Mouse (Mus musculus) cerebellum, postnatal 25 days (tissue): ENCODE measurements around the gene Actr5.
A peak's percentile ranks its signal among the peaks of the same experiment; 100 is the strongest.

Experiments
- DNase-seq, 2 experiments: peaks; one replicate each; pipeline ENCODE4 v3.0.0; 2021; ENCODE audit warnings: mixed read lengths in 2 of 2

The Actr5 gene

DNA sequence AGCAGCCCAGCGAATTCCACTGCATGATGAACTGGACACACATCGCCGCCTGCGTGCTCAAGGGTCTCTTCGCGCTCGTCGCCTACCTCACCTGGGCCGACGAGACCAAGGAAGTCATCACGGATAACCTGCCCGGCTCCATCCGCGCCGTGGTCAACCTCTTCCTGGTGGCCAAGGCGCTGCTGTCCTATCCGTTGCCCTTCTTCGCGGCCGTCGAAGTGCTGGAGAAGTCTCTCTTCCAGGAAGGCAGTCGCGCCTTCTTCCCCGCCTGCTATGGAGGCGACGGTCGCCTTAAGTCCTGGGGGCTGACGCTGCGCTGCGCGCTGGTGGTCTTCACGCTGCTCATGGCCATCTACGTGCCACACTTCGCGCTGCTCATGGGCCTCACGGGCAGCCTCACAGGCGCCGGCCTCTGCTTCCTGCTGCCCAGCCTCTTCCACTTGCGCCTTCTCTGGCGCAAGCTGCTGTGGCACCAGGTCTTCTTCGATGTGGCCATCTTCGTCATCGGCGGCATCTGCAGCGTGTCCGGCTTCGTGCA is 10.2 kb upstream of the Actr5 start:
- DNase-seq: no peak

DNA sequence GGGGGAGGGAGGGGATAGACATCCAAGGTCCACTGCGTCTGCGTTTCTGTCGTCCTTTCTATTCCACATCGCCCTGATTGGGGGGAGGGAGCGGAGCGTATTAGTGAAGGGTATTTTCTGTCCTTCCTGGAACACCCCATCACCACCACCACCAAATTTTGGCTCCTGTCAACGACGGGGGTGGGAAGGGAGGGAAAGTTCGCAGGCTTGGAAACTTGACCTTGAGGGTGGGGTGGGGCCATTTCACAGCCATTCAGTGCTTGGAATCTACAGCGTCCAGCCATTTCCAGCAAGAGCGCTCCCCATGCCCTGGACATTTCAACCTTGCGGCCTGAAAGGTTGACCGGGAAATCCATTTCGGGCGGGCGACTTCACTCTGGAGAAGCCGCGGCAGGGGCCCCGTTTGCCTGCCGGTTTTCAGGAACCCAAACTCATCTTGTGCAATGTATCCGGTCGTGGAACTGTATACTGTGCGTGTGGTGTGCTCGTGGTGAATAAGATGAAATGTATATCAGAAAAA is 9.5 kb upstream of the Actr5 start:
- DNase-seq: no peak

- no peak for DNase-seq
Observed at GRCm38 (mm10) chr2:158615702-158616101, 9.0 kb upstream of the Actr5 start.

GRCm38 (mm10) chr2:158616296-158616695 is 8.4 kb upstream of the Actr5 start:
- peak in 1 of 2 experiments; percentile 33 for DNase-seq

DNA sequence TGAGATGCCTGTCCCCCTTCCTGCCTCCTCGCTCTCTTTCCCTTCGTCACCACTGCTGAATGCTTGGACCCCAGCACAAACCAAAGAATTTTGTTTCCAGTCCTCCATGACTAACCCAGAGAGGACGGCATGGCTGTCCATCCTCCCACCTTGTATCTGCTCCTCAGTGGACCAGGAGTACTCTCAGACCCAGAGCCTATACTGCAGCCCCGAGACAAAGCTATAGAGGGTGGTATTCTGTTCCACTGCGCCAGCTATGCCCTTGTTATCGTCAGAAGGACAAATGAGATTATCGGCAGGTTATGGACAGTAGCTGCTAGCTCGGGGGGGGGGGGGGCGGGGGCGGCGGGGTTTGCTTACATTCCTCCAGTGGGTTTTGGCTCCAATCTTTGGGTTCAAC is 7.9 kb upstream of the Actr5 start:
- DNase-seq: no peak

- peak in 1 of 2 experiments; percentile 55 for DNase-seq
Observed at GRCm38 (mm10) chr2:158625231-158625630, 543 bp downstream of the Actr5 start.

- no peak for DNase-seq
Observed at GRCm38 (mm10) chr2:158625697-158626096, 1.0 kb downstream of the Actr5 start.

DNA sequence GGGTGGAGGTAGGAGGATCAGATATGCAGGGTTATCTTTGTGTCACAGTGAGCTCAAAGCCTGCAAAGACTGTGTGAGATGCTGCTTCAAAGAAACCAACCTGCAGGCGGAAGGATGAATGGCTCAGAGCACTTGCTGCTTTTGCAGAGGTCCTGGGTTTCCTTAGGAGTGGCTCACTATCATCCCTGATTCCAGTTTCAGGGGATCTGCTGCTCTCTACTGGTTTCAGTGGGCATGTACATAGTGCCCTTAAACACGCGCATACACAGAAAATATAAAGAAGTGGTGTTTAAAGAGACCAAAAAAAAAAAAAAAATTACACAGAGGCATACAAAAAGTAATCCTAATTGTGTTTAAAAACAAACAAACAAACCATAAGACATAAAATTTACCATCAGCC is 4.2 kb downstream of the Actr5 start:
- no peak for DNase-seq

DNA sequence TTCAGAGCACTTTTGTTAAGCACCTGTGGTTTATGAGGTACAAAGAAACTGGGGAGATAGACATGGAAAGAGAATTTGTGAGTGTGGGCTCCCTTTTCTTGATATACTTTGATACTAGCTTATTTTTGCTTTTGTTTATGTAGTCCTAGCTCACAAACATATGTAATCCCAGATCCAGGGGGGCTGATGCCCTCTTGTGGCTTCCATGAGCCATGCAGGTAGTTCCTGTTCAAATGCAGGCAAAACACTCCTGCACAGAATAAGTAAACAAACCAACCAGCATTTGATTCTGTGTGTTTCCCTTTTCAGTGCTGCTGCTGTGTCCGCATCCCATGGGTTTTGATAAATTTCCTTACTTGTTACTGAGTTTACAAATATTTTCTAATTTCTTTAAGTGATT is 4.7 kb downstream of the Actr5 start:
- DNase-seq: peak in 1 of 2 experiments; percentile 63

DNA sequence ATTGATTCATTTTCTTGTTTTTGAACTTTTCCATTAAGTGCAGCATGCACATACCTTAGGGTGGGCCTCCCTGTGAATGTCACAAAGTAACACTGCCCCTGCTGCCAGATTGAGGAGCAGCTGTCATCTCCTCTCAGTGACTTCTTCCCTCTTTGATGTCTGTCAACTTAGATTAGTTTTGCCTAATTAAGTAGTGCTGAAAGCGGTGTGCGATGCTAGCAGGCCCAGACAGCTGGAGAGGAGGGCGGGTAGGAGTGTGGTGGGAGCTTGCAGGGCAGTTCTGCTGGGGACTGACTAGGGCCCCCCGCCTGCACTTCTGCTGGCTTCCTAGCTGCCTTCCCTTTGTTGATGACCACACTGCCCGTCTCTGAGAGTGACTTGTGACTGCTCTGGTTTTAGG is 7.2 kb downstream of the Actr5 start:
- no peak for DNase-seq

DNA sequence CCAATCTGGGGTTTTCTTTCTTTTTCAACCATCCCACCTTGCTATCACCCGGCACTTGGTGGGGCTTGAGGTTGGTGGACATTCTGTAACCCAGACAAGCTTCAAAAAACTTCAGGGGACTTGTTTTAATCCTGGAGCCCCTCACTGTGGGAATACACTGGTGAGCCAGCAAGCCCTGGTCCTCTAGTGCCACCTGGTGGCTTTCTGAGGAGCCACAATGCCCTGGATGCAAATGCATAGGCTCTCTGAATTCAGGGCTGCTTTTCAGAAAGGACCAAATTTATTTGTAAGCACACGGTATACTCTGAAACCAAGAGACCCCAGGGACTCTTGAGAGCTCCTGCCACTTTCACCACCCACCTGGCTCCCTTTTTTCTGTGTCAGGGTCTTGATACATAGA is 17.2 kb downstream of the Actr5 start:
- DNase-seq: peak; percentile 63 to 80

- no peak for DNase-seq
Observed at GRCm38 (mm10) chr2:158642587-158642986, 17.9 kb downstream of the Actr5 start.

GRCm38 (mm10) chr2:158643791-158644190 is 19.1 kb downstream of the Actr5 start:
- no peak for DNase-seq

DNA sequence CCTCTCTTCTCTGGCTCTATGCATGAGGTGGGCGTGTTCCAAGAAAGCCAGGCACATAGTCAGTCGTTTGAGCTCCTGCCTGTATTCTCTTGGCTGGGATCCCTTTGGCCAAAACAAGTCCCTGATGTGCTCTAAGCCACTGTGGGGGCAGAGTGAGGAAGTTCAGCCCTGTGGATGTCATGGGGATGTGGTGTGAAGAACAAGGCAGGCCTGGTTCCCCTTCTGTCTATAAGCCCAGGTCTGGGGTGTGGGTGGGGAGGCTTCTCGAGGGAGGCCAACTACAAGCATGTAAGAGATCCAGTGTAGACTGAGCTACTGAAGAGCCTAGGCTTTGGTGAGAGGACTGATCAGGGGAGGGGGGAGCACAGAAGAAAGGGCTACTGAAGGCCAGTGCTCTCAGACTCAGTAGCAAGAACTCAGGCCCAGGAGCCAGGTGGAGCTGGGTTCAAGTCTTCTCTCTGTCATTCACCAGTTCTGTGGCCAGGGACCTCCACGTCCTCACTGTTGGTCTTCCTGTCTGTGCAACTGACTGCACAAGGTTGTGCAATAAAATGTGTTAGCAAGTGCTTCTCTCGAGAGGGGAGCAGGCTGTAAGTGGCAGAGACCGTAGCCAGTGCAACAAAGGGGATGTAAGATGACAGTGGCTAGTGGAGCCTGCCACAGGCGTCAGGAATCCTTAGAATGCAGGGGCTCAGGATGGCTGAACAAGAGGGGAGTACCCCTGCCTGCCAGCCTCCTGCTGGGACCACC is 26.6 kb downstream of the Actr5 start:
- DNase-seq: no peak

DNA sequence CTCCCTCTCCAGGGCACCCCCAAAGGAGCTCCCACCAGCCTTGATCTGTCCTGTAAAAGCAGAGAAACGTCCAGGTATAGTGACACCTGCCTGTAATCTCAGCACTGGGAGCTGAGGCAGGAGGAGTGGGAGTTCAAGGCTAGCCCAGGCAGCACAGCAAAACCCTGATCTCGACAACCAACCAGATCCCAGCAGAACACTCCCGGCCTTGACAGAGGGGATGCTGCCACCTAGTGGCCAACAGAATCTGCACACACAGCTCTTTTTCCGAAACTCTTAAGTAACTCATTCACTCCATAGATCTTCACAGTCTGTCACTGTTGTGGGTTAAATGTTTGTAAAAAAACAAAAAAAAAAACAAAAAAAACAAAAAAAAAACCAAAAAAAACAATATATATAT is 28.3 kb downstream of the Actr5 start:
- peak; percentile 63 to 82 for DNase-seq

DNA sequence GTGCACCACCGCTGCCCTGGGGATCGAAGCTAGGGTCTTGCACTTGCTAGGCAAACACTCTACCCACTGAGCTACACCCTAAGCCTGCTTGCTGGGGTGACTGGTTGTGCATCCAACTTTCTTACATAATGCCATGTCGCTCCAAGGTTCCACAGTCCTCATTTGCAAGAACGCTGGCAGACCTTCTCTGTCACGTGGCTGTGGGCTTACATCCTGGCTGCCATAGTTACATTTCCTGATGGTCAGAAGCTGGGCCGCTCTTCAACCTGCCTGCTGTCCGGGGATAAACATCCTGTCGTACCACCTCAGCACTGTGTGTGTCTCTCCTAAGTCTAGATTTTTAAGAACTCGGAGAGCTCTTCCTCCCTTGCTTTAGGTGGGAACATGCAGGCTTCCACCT is 30.0 kb downstream of the Actr5 start:
- DNase-seq: no peak

GRCm38 (mm10) chr2:158655806-158656205 is 31.1 kb downstream of the Actr5 start:
- DNase-seq: no peak

DNA sequence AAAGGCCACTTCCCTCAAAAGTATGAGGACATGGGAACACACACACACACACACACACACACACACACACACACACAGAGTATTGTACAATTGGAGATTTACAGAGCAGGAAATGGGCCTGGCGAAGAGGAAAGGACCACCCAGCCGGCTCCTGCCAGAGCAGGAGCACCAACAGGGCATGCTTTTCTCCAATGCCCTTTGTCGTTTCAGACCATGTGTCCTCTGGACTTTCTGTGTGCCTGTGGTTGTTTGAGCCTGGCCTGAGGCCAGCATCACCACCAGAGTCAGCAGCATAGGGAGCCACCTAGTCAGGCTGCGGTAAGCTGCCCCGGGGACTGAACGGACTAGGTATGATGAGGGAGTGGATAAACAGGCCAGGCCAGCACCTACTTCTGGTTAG is 34.1 kb downstream of the Actr5 start:
- DNase-seq: no peak

GRCm38 (mm10) chr2:158659346-158659745 is 34.7 kb downstream of the Actr5 start:
- no peak for DNase-seq

GRCm38 (mm10) chr2:158665098-158665497 is 40.4 kb downstream of the Actr5 start, which contains the start of gene Ppp1r16b:
Ppp1r16b (plus strand) TSS chr2:158665398.
- no peak for DNase-seq

- DNase-seq: no peak
Observed at GRCm38 (mm10) chr2:158666071-158666800, 41.5 kb downstream of the Actr5 start.

GRCm38 (mm10) chr2:158667022-158667670 is 42.5 kb downstream of the Actr5 start:
- peak; percentile 25 to 58 for DNase-seq
